Mouse (Mus musculus) mature B cell (primary cell): ENCODE results near the gene Ptpn5.

Experiments used
- in situ Hi-C: fragments of 300-500 bp; cut with MboI; formaldehyde crosslinking; loops from 2 replicates; pipeline ENCODE4 v1.14.3; 2019

Gene Ptpn5

GRCm38 (mm10) chr7:47059339-47059738, 74.1 kb downstream of the Ptpn5 start:
- in situ Hi-C loops: no loop called here

- in situ Hi-C loops: no loop called here
These were observed 77.2 kb downstream of the Ptpn5 start for GRCm38 (mm10) chr7:47056273-47056672.

- in situ Hi-C loops: no loop called here
These were observed 77.7 kb downstream of the Ptpn5 start for GRCm38 (mm10) chr7:47055744-47056143.

GRCm38 (mm10) chr7:47054666-47055065, 78.8 kb downstream of the Ptpn5 start:
- in situ Hi-C loops: no loop called here

GRCm38 (mm10) chr7:47053287-47053686, 80.2 kb downstream of the Ptpn5 start:
- in situ Hi-C loops: no loop called here

- in situ Hi-C loops: no loop called here
These were observed 81.2 kb downstream of the Ptpn5 start for GRCm38 (mm10) chr7:47052276-47052675.

- in situ Hi-C loops: no loop called here
These were observed 81.9 kb downstream of the Ptpn5 start for GRCm38 (mm10) chr7:47051404-47052151.

- in situ Hi-C loops: no loop called here
These were observed 82.7 kb downstream of the Ptpn5 start for GRCm38 (mm10) chr7:47050766-47051165.

GRCm38 (mm10) chr7:47050366-47050765, 83.1 kb downstream of the Ptpn5 start, which contains the start of gene Tmem86a:
TSS of gene Tmem86a (plus strand) at chr7:47050601.
- in situ Hi-C loops: no loop called here

GRCm38 (mm10) chr7:47042823-47043490, 90.5 kb downstream of the Ptpn5 start:
- in situ Hi-C loops: no loop called here

- in situ Hi-C loops: no loop called here
These were observed 91.4 kb downstream of the Ptpn5 start for GRCm38 (mm10) chr7:47042121-47042520.

- in situ Hi-C loops: no loop called here
These were observed 91.8 kb downstream of the Ptpn5 start for GRCm38 (mm10) chr7:47041706-47042105.

- in situ Hi-C loops: no loop called here
These were observed 98.1 kb downstream of the Ptpn5 start for GRCm38 (mm10) chr7:47035426-47035825.

GRCm38 (mm10) chr7:47034785-47035384, 98.6 kb downstream of the Ptpn5 start:
- in situ Hi-C loops: no loop called here

- in situ Hi-C loops: no loop called here
These were observed 102.1 kb downstream of the Ptpn5 start for GRCm38 (mm10) chr7:47031371-47031770.

- in situ Hi-C loops: no loop called here
These were observed 102.8 kb downstream of the Ptpn5 start for GRCm38 (mm10) chr7:47030517-47031193.
